Mouse (Mus musculus): ENCODE measurements around the gene D130052B06Rik. TPM values are rescaled to one million over a fixed set of nuclear protein-coding genes. Genes with fewer than 3 reads are reported as not detected.

D130052B06Rik gene
- total RNA-seq, 1 experiment from 2014 or later: not detected

DNA sequence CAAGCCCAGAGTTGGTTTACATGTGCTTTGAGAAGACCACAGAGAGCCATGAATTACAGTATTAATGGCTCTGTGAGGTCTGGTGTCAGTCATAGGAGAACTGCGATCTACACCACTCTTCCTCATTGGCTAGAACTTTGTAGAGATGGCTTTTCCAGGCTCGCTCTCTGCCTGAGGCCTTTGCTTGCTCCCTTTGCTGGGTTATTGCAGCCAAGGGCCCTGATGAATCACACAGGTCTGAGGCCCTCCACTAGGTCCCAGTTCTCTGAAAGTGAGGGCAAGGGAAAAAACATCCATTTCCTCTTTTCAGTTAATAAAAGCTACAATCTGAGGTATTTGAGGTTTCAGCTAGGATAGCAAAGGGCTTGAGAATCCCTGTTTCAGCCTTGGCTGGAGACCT is 64.5 kb downstream of the D130052B06Rik start:
- no peak for DNase-seq

DNA sequence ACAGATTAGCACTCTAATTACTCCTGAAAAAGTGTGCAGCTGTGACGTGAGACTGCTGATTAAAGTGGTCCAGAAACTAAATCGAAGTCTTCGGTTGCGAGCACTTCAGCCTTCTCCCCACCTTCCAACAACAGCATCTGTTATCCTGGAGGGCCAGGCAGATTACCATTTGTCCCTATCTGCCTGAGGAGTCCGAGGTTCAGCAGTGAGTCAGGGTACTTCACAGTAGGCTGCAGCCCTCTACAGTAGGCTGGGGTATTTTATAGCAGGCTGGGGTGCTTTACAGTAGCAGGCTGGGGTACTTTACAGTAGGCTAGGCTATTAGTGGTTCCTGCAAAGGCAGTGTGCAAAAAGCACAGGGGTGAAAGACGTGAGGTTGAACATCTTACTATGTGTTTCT is 69.3 kb downstream of the D130052B06Rik start:
- DNase-seq: no peak

DNA sequence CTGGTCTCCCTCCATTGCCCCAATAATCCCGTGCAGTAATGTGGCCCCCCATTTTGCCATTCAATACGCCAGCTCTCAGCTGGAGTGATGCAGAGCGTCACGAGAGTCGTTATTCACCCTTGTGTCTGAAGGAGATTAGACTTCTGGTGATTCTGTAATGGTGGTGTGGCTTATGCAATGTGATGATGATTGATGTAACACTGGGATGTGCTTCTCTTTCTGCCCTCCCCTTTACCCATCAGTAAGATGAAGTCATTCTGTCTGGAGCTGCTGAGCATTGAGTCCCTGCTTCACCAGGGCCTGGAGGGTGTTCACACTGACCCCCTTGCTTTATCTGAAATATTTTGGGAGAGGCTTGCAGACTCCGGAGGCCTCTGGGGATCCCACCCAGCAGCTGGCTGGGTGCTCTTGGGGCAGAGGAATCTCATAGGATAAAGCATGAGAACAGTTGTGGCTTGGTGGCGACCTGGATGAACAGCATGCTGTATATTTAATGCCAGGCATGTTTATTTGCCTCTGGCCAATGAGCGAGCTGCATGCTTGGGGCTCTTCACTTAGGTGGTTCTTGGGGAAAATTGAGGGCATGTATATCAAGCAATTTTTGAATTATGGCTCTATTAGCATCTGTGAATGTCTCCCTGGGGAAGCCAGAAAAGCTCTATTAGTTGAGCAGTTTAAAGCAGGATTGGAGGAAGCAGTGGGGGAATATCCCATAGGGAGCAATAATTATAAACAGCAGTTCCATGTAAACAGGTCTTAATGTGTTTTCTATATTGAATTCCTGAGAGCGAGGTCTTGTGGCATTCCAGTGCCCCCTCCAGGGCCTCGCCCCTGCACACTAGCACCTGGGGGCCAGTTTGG is 71.2 kb downstream of the D130052B06Rik start:
- no peak for DNase-seq

Other genes with a start within 250 kb of the D130052B06Rik start
- gene Ranbp17, start 85.6 kb upstream of the D130052B06Rik start, total RNA-seq (2021): 5.3 and 5.9 TPM in 2 replicates
- gene Gabrp, start 20.3 kb upstream of the D130052B06Rik start, total RNA-seq (2021): not detected in 2 replicates

Measured in adrenal gland, postnatal 25 days (tissue).